Mouse (Mus musculus) left cerebral cortex, postnatal 4 days (tissue): Measurements from ENCODE around the gene Gm5426. TPM values are rescaled to one million over a fixed set of nuclear protein-coding genes. Genes with fewer than 3 reads are reported as not detected.
"Not testable (repeated sequence)": the region's sequence is repeated elsewhere in the genome, so short reads cannot be mapped to it uniquely, and the experiment has no call there.

Experiments used
- DNase-seq: peaks from one replicate; pipeline ENCODE4 v3.0.0-alpha.2; 2022
- intact Hi-C: fragments of 180-260 bp; cut with DNase I; formaldehyde crosslinking; loops from one replicate; pipeline ENCODE4 v1.15.1; 2025
- total RNA-seq, 2 experiments: library from RNA; stranded (reverse); gene quantifications; 2 replicates each; pipeline ENCODE4 v1.2.3; 2021

Gene Gm5426
- total RNA-seq, 2 experiments from 2014 or later: not detected

GRCm38 (mm10) chr10:96132161-96132560 lies 4.2 kb upstream of the Gm5426 start:
- intact Hi-C loops: loop anchor here (2.0 to 5.0 kb wide), 2 partner anchors 81 to 1210 kb away; no protein-coding TSS in a partner anchor
- DNase-seq: peak; percentile 66

- no peak for DNase-seq
- intact Hi-C loops: no loop called here
Measured at GRCm38 (mm10) chr10:96138585-96138984, 2.2 kb downstream of the Gm5426 start.

- DNase-seq, intact Hi-C loops: not testable (repeated sequence)
Measured at GRCm38 (mm10) chr10:96139274-96139673, 2.9 kb downstream of the Gm5426 start.

GRCm38 (mm10) chr10:96146578-96146977 lies 10.2 kb downstream of the Gm5426 start:
- intact Hi-C loops: no loop called here

GRCm38 (mm10) chr10:96148250-96148699 lies 11.9 kb downstream of the Gm5426 start:
- peak; percentile 67 for DNase-seq
- intact Hi-C loops: no loop called here

More at GRCm38 (mm10) chr10:96146578-96146977, 10.2 kb downstream of the Gm5426 start:
- DNase-seq: no peak

GRCm38 (mm10) chr10:96150401-96151116 lies 14.2 kb downstream of the Gm5426 start:
- DNase-seq: no peak
- intact Hi-C loops: no loop called here

DNA sequence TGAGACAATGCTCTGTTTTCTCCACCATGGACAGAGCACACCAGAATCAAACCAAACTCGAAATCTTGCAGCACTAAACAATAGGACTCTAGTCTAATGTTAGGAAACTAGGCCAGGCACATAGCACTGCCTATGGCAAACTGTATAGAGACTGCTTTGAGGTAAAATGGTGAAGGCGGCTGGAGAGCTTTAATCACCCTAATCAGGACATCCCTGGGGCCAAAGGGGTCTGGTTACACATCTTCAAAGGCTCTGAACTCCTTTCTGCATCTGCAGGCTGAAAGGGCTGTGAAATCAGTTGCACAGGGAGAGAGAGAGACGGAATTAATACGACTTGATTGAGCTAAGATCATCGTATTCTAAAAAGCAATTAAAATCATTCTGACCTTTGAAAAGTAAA lies 16.9 kb downstream of the Gm5426 start:
- intact Hi-C loops: no loop called here

DNA sequence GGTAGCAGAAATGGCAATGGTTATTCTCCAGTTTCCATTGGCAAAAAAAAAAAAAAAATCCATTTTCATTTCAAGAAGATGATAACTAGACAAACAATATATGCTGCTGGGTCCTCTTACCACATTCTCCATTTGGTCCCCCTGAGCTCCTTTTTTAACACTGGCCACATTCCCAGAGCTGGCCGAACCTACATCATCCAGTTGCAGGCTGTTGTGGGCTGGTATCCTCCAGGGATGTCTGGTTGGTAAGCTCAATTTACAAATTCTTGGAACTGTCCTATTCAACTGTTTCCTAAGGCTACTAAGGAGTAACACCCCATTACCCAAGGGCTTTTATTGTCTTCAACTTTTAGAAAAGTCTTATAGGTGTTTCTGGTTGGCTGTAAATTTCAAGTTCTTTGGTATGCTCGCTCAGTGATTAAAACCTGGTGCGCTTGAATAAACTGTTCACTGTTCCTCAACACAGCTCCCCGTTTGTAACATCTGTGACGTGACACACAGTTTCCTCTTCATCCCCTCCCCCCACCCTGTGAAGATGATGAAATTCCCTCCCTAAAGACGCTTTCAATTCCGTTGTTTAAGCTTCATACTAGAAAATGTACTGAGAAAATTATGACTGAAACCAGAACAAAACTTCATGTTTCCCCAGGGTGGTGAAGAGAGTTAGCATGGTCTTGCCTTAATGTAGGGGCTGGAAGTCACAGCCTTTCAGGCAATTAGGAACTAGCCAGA lies 26.7 kb downstream of the Gm5426 start:
- DNase-seq: no peak
- intact Hi-C loops: no loop called here

More for the DNA sequence above, 16.9 kb downstream of the Gm5426 start:
- no peak for DNase-seq

- no peak for DNase-seq
- intact Hi-C loops: no loop called here
Measured at GRCm38 (mm10) chr10:96163791-96164190, 27.4 kb downstream of the Gm5426 start.

GRCm38 (mm10) chr10:96165260-96165659 lies 28.9 kb downstream of the Gm5426 start:
- DNase-seq: no peak
- intact Hi-C loops: no loop called here

GRCm38 (mm10) chr10:96168998-96169397 lies 32.6 kb downstream of the Gm5426 start:
- no peak for DNase-seq
- intact Hi-C loops: no loop called here

DNA sequence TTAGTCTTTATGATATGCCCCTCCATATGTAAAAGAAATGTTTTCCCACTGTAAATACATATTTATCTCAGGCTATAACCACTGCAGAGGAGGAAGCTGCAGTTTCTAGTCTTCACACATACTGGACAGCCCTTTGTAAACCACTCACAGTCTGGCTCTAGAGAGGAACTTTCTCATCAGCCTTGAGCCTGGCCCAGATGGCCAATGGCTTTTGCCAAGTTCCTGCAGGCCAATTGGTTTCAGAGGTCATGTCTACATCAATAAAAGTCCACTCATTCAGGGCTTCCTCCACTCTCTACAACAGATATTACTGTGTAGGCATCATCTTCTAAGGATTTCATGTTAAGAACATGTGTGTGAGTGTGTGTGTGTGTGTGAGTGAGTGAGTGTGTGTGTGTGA lies 35.1 kb downstream of the Gm5426 start:
- intact Hi-C loops: no loop called here
- no peak for DNase-seq

DNA sequence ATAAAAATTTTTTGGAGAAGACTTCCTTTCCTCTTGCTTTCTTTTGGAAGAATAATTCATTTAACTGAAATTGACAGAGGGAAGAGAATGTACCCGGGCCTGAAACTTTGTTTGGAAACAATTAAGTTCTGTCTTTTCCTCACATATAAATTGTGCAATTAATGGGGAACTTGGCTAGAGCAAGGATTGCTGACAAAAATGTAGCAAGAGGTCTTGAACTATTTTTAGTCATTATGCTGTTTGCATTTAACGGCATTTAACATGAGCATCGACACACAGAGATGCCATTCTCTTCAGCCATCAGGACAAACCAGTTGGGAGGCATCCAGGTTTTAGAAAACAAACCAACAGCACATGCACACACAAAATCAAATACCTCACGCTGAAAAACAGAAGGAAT lies 36.6 kb downstream of the Gm5426 start:
- intact Hi-C loops: no loop called here

GRCm38 (mm10) chr10:96173771-96174170 lies 37.4 kb downstream of the Gm5426 start:
- no peak for DNase-seq
- intact Hi-C loops: no loop called here

More for the DNA sequence above, 36.6 kb downstream of the Gm5426 start:
- DNase-seq: no peak

- DNase-seq: no peak
- intact Hi-C loops: no loop called here
Measured at GRCm38 (mm10) chr10:96176916-96177315, 40.5 kb downstream of the Gm5426 start.

DNA sequence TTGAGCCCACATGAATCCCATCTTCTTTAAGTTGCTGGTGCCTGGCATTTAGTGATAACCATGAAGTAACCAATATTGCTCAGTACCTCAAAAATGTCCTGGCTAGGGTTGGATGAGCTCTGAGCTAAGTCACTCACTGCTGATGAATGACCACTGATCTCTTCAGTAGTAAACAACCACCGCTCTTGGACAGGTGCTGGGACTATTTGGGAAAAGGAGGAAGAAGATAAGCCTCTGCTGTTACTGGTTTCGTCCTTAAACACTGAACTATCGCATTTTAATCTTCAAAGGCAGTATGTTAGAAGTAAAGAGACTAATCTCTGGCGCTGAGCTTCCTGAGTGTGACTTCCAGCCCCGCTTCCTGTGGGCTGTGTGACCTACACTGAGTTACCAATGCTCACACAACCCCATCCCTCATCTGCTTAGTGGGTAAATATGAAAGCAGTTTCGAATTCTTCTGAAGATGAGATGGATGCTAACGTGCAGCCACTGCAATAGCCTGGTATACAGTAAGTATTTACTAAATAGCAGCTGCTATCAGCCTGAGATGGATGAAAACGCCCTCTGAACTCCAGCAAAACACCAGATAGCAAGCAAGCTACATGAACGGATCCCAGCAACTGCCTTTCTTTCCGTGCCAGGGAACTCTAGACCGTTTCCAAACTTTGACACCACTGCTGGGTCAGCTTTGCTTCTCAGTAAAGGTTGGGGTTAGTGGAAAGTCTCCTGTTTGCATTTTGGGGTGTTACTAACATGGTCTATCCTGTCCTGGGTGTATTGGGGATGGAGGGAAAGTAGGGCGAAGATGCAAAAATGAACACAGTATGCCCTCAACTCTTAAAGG lies 44.4 kb downstream of the Gm5426 start:
- intact Hi-C loops: no loop called here

DNA sequence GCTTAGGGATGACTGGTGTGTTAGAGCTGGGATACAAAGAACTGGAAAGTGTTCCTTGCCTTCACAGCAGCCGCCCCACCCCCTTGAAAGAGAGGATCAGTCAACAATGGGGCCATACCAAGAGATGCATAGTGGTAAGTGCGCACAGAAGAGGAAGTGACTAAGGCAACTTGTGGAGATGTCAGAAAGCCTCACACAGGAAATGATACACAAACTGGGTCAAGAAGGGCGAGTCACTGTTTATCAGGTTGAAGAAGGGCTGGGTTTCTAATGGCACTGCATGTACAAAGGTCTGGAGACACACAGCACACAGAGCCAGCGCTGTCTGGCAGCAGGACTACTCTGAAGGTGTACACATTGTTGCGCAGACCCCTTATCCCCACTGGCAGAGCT lies 45.0 kb downstream of the Gm5426 start:
- intact Hi-C loops: no loop called here
- no peak for DNase-seq

More for the DNA sequence above, 44.4 kb downstream of the Gm5426 start:
- no peak for DNase-seq

DNA sequence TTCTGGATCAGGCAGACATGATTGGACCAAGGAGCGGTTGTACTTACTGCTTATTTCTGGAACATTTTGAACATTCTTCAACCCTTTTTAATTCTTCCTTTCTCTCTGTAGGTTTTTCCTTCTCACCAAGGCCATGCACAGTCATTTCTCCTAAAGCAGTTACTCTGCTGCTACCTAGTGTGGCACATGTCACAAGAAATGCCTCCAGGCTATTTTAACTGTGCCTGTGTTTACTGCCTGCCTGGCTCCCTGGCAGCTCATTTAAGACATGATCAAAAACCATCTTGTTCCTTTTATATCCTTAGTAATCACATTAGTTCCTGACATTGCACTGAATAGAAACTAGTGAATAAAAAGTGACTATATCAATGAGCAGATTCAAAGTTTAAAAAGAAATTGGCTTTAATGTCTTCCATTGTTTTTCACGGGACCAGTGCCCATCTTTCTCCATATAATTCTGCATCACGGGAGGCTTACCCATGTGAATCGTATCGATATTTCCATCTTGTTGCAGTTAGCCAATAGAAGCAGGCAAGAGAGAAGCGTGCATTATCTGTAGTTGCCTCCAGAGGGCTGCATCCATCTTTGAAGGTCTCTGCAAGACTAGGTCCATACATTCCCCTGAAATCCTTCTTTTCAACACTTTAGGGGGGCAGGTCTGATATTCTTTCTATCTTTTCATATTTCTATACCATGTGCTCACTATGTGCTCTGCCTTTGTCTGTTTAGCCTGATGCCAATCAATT lies 45.7 kb downstream of the Gm5426 start:
- intact Hi-C loops: no loop called here
- no peak for DNase-seq

- intact Hi-C loops: no loop called here
- no peak for DNase-seq
Measured at GRCm38 (mm10) chr10:96185026-96185425, 48.6 kb downstream of the Gm5426 start.

DNA sequence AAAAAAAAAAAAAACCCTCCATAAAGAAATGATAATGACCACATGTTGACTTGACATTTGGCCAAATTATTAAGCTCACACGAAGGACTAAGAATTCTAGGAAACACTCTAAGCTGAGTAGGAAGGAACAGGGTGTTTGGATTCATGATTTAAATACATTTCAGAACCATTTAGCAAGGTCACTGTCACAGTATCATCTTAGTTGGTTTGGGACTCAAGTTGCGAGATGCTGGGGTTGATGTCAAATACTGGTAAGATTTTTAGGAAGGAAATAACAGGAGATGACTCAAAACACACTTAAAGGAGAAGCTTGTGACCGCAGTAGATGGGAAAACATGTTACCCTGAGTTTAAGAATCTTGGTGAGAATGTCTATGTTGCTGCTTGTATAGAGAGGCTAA lies 49.2 kb downstream of the Gm5426 start:
- DNase-seq: no peak
- intact Hi-C loops: no loop called here
